Mouse (Mus musculus): ENCODE results near the gene Vrk3. TPM values are rescaled to one million over a fixed set of nuclear protein-coding genes. Genes with fewer than 3 reads are reported as not detected.

The Vrk3 gene
- polyA plus RNA-seq (2012; fragmentation: generic; extraction: Trizol): 10 to 100 TPM; 18.9 to 34.2 TPM

GRCm38 (mm10) chr7:44748101-44749044 is at the start of gene Vrk3:
Gene Vrk3 (plus strand): TSS chr7:44748413.

GRCm38 (mm10) chr7:44708574-44708973 is 39.6 kb upstream of the Vrk3 start, which contains the start of gene Izumo2:
Gene Izumo2 (plus strand): TSS chr7:44708742.

GRCm38 (mm10) chr7:44750950-44751349 is 2.7 kb downstream of the Vrk3 start, which contains the start of gene Zfp473:
Gene Zfp473 (minus strand): TSS chr7:44751050.

GRCm38 (mm10) chr7:44815721-44816469 is 67.7 kb downstream of the Vrk3 start, which contains the start of the genes Nup62 and Il4i1:
Gene Nup62 (plus strand): TSS chr7:44816088.
Gene Il4i1 (plus strand): TSS chr7:44816387.

GRCm38 (mm10) chr7:44816470-44817021 is 68.3 kb downstream of the Vrk3 start, which contains the start of gene Atf5:
Gene Atf5 (minus strand): TSS chr7:44816658.

Other genes with a start within 250 kb of the Vrk3 start
- gene Mybpc2, start 223.8 kb upstream of the Vrk3 start, polyA plus RNA-seq (2012; fragmentation: generic; extraction: Trizol): under 1 TPM in 1 of 2 experiments, not detected in 1; 0.07 TPM
- gene Spib, start 216.3 kb upstream of the Vrk3 start, polyA plus RNA-seq (2012; fragmentation: generic; extraction: Trizol): under 1 TPM in 1 of 2 experiments, not detected in 1; 0.83 TPM
- gene Pold1, start 199.6 kb upstream of the Vrk3 start, polyA plus RNA-seq (2012; fragmentation: generic; extraction: Trizol): 100 to 1,000 TPM in 1 of 2 experiments, 10 to 100 TPM in 1; 32.0 to 112 TPM
- gene Nr1h2, start 194.5 kb upstream of the Vrk3 start, polyA plus RNA-seq (2012; fragmentation: generic; extraction: Trizol): 100 to 1,000 TPM in 1 of 2 experiments, 10 to 100 TPM in 1; 64.4 to 108 TPM
- under 1 TPM; 0.05 to 0.11 TPM for gene Napsa, start 176.0 kb upstream of the Vrk3 start, polyA plus RNA-seq (2012; fragmentation: generic; extraction: Trizol)
- under 1 TPM in 1 of 2 experiments, not detected in 1; 0.01 TPM for gene Kcnc3, start 157.7 kb upstream of the Vrk3 start, polyA plus RNA-seq (2012; fragmentation: generic; extraction: Trizol)
- under 1 TPM in 1 of 2 experiments, not detected in 1; 0.02 TPM for gene Myh14, start 77.6 kb upstream of the Vrk3 start, polyA plus RNA-seq (2012; fragmentation: generic; extraction: Trizol)
- not detected for gene Izumo2, start 39.7 kb upstream of the Vrk3 start, polyA plus RNA-seq (2012; fragmentation: generic; extraction: Trizol)
- under 1 TPM; 0.05 to 0.45 TPM for gene Zfp473, start 2.6 kb downstream of the Vrk3 start, polyA plus RNA-seq (2012; fragmentation: generic; extraction: Trizol)
- gene Nup62, start 67.7 kb downstream of the Vrk3 start, polyA plus RNA-seq (2012; fragmentation: generic; extraction: Trizol): 10 to 100 TPM; 38.6 to 53.4 TPM
- gene Il4i1, start 68.0 kb downstream of the Vrk3 start, polyA plus RNA-seq (2012; fragmentation: generic; extraction: Trizol): 1 to 10 TPM in 1 of 2 experiments, under 1 TPM in 1; 0.55 to 3.7 TPM
- gene Atf5, start 68.2 kb downstream of the Vrk3 start, polyA plus RNA-seq (2012; fragmentation: generic; extraction: Trizol): 100 to 1,000 TPM; 139 to 293 TPM
- gene Akt1s1, start 100.6 kb downstream of the Vrk3 start, polyA plus RNA-seq (2012; fragmentation: generic; extraction: Trizol): 100 to 1,000 TPM; 148 to 208 TPM
- 10 to 100 TPM; 52.9 to 61.3 TPM for gene Tbc1d17, start 100.7 kb downstream of the Vrk3 start, polyA plus RNA-seq (2012; fragmentation: generic; extraction: Trizol)
- 10 to 100 TPM; 26.9 to 30.8 TPM for gene Pnkp, start 108.7 kb downstream of the Vrk3 start, polyA plus RNA-seq (2012; fragmentation: generic; extraction: Trizol)
- 100 to 1,000 TPM; 265 to 602 TPM for gene Ptov1, start 121.4 kb downstream of the Vrk3 start, polyA plus RNA-seq (2012; fragmentation: generic; extraction: Trizol)
- 10 to 100 TPM; 52.4 to 67.0 TPM for gene Med25, start 144.3 kb downstream of the Vrk3 start, polyA plus RNA-seq (2012; fragmentation: generic; extraction: Trizol)
- gene Fuz, start 147.7 kb downstream of the Vrk3 start, polyA plus RNA-seq (2012; fragmentation: generic; extraction: Trizol): 10 to 100 TPM; 12.7 to 23.2 TPM
- gene Ap2a1, start 181.1 kb downstream of the Vrk3 start, polyA plus RNA-seq (2012; fragmentation: generic; extraction: Trizol): 10 to 100 TPM; 68.5 to 88.3 TPM
- under 1 TPM in 1 of 2 experiments, not detected in 1; 0.28 TPM for gene Tsks, start 194.8 kb downstream of the Vrk3 start, polyA plus RNA-seq (2012; fragmentation: generic; extraction: Trizol)
- 10 to 100 TPM; 18.8 to 57.8 TPM for gene Cpt1c, start 226.4 kb downstream of the Vrk3 start, polyA plus RNA-seq (2012; fragmentation: generic; extraction: Trizol)
- gene Prmt1, start 238.2 kb downstream of the Vrk3 start, polyA plus RNA-seq (2012; fragmentation: generic; extraction: Trizol): 100 to 1,000 TPM; 400 to 521 TPM
- gene Irf3, start 249.2 kb downstream of the Vrk3 start, polyA plus RNA-seq (2012; fragmentation: generic; extraction: Trizol): 10 to 100 TPM; 48.6 to 59.4 TPM

All from C3H10T1/2 (cell line).